Mouse (Mus musculus) frontal cortex, postnatal 36 days (tissue): ENCODE data around the gene Idh3g.
"Not testable (repeated sequence)": the region's sequence is repeated elsewhere in the genome, so short reads cannot be mapped to it uniquely, and the experiment has no call there.

Source experiments
- DNase-seq, 2 experiments: peaks; one replicate each; pipeline ENCODE4 v3.0.0; 2022; ENCODE audit warnings: low spot score in 2 of 2

The Idh3g gene

GRCm38 (mm10) chrX:73756334-73757140 is 30.2 kb downstream of the Idh3g start, which contains the start of gene Plxnb3:
Gene Plxnb3, plus strand, starts transcription at chrX:73757090.
- DNase-seq, result no peak

GRCm38 (mm10) chrX:73748977-73749376 is 37.7 kb downstream of the Idh3g start:
- DNase-seq, result no peak

DNA sequence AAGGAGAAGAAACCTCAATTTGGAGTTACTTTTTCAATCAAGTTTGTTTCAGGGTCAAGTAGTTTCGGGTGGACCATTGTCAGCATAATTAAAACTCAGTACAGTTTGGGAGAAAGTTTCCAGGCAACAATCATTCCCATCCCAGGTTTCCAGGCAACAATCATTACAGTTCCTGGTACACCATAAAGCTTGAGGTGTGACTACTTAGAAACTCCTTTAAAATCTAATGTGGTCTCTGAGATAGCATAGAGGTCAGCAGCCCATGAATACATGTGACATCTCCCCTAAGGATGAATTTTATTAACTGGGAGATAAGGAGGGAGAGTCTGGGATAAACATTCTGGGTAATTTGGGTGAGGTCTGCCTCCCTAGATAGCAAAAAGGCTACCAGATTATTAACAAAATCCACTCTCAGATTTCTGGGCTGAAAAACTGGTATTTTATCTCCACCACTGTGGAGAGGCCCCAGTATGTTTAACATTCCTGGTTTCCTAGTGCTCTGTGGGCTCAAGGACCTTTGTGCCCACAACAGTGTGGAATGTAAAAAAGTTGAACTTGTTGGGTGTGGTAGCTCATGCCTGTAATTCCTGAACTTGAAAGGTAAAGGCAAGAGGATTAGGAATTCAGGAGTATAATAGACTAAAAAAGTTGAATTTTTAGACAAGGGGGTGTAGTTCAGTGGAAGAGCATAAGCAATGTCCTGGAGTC is 41.8 kb downstream of the Idh3g start:
- no peak for DNase-seq

- not testable (repeated sequence) for DNase-seq
Observed at GRCm38 (mm10) chrX:73739841-73740240, 46.9 kb downstream of the Idh3g start.

- DNase-seq, result no peak
Observed at GRCm38 (mm10) chrX:73739151-73739550, 47.5 kb downstream of the Idh3g start.

GRCm38 (mm10) chrX:73738155-73738554 is 48.5 kb downstream of the Idh3g start:
- no peak for DNase-seq

- no peak for DNase-seq
Observed at GRCm38 (mm10) chrX:73730908-73731307, 55.8 kb downstream of the Idh3g start.
